Mouse (Mus musculus) heart, adult 9 months (tissue): ENCODE data around the gene Kcnn4.

ENCODE experiments used
- DNase-seq, 2 experiments: peaks; one replicate each; pipeline ENCODE4 v3.0.0; 2022; ENCODE audit warnings: low spot score in 2 of 2

Gene Kcnn4

DNA sequence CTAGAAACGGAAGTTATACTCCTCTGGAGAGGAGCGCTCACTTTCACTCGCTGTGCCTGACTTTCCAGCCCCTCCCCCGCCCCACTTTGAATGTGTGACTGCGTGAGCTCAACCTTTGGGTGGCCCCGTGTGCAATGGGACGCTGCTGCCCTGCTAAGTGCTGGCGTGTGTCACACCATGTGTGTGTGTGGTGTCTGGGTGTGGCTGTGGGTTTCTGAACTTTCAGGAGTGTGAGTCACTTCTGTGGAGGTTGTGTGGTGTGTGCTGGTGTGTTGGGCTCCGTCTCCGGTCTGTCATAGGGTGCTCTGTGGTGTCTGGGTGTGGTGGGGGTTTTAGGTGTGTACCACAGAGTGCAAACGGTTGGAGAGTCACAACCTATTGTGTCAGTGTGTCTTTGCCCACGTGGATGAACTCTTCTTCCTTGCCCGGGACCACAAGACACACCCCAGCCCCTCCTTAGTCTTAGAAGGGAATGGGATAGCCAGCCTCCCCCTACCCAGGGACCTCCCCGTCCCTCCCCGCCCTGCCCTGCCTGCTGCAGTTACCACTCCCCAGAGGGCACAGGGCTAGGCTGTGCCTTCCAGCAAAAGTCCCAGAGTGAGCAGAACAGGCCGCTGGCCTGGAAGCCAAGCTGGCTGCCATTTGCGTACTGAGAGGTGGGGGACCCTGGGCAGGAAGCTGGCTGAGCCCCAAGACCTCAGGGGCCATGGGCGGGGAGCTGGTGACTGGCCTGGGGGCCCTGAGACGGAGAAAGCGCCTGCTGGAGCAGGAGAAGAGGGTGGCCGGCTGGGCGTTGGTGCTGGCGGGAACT, at the start of gene Kcnn4:
Kcnn4 (plus strand) TSS at position 533 of the 811 bp plus-strand sequence.
- no peak for DNase-seq

DNA sequence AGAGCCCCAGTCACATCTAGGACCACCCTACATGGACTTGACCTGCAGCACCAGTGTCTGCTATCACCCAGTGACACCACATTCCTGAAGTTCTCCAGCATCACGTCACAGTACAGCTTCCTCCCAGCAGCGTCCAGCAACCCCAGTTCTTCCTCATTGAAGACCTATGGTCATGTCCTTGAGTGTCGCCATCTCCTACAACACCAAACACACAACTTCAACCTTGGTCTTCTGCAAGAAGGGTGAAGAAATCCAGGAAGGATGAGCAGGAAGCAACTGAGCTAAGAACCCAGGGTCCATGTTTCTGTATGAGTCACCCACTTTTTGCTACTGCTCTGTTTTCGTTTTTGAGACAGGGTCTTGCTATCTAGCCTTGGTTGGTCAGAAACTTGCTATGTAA, 47.5 kb upstream of the Kcnn4 start:
- no peak for DNase-seq

DNA sequence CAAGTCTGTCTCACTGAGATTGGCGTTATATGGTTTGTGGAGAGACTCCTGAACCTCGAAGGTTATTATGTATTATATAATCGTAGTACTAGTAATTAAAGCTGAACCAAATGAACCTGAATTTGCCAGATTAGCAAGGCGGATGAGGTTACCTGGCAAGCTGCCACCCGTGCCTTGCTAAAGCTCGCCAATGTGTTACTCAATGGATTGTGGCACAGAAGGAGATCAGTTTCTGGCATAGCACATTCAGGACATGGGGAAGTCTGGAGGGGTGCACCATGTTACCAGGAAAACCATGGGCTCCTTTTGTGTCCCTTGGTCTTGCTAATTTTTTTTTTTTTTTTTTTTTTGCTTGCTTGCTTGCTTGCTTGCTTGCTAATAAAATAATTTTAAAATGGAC, 44.9 kb upstream of the Kcnn4 start:
- DNase-seq = no peak

DNA sequence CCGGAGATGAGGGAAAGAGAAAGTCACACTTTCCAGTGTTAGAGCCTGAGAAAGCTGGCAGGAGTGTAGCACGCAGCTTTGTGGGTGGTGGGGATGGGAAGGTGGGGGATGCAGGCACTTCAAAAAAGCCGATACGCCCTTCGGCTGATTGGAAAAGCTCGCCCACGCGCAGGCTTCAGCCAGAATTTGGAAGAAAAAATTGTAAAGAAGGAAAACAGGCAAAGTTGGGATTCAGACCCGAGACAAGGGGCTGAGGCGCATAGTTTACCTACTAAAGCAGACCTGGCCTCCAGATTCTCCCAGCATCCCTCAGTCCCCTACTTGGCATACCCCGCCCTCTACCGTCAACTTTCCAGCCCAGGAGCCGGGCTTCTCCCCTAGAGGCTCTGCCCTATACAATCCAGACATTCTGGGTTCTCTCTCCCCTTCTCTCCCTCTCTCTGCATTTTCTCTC, 44.4 kb upstream of the Kcnn4 start:
- DNase-seq = no peak

DNA sequence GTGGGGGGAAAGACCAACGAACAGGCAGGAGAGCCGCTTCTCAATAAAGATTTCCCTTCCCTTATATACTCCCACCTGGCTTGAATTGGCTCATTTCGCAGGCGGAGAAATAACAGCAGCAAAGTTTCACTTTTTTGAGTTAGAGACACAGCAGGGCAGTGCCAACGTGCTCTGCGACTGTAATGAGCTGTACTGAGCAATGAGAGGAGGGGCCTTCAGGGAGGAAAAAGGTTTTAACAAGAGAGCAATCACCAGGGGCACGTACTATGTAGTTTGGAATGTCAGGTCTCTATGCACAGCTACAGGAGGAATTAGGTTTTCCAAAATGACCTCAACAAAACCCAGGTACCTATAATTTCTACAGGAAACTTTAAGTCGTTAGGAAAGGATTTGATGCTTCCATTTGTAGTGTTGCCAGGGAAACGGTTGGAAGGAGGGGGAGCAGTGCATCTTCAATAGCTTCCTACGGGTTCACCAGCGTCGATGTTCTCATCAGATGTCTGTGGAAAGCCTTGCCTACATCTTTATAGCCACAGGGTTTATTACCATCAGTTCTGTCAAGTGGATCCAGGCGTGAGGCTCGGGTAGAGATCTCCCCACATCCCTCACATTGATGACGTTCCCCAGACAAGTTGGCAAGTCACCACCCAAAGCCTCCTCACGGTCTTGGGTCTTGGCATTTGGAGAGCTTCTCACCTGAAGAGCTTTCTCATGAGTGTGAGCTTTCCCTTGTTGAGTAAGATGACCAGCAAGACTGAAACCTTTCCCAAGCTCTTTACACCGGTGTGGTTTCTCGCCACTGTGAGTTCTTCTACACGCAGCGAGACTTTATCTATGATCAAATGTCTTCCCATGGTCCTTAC, 43.6 kb upstream of the Kcnn4 start:
- no peak for DNase-seq

DNA sequence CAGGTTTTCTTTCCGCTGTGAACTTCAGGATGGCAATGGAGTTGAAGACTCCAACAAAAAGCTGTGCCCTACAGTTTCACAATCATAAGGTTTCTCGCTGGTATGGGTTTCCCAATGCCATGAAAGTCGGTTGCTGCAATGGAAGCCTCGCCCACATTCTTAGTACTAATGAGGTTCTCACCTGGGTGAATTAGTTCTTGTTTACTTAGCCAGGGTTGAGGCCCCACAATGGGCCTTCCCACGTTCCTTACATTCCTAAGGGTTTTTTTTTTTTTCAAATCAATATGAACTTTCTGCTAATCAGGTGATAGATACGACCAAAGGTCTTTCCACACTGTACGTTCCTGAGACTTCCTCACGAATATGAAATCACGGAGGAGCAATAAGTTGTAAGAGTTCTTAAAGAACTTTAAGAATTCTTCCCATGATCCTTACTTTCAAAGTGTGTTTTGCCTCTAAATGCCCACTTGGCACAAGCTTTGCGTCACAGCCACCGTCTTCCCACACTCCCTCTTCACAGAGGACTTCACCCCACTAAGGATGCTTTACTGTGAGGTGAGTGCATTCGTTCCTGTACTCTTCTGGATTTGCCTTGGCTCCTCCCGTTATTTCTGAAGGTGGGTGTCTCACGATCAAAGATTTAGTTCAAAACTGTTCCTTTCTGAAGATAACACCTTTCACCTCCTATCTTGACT, 42.6 kb upstream of the Kcnn4 start:
- no peak for DNase-seq

DNA sequence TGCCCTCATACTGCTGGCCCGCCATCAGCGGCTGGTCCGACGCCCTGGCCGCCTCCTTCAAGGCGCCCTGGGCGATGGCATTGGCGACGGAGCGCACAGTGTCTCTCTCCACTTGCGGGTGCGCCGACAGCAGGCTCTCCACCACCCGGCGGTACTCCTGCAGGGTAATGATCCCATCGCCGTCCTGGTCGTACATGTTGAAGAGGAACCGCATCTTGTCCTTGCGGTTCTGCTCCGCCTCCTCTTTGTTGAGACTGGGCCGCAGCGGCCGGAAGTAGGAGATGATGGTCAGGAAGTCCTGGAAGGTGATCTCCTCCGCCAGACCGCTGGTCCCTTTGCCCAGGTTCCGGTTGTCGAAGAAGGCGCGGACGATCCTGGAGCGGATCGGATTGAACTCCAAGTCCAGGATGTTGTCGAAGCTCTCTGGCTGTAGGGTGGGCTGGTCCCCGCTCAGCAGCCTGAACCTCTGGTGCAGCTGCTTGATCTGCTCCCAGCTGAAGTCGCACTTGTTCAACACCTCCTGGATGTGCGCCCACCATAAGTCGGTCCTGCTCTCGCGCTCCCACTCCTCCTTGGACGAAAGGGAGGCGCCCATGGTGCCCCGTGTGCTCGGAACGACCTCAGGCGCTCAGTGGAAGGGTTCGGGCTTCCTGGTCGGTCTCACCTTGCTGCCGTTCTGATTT, 36.6 kb upstream of the Kcnn4 start, which contains the start of gene Tescl:
Tescl (minus strand) TSS at position 633 of the 683 bp plus-strand sequence.
- DNase-seq = no peak

DNA sequence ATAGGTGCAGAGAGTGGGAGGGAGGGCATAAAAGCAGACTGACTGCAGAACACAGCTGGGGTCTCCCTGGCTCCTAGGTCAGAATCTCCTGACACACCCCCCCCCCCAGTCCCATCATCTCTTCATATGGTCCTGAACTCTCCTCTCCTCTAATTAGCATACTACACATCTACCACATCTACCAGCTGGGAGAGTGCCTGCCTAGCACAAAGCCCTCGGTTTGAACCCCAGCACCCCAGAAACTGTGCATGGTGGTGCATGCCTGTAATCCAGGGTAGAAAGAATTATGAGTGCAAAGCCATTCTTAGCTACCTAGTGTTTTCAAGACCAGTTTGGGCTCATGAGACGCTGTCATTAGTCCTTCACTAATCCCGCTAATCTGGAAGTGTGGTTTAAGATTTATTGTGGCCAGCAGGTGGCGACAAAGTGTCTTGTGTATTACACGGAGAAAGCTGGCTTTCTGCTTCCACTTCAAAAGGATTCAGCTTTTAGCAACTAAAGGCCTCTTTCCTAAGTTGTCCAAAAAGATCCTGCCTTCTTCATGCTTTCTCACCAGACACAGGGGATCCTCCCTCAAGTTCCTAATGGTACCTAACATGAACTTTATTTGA, 34.3 kb upstream of the Kcnn4 start:
- DNase-seq = peak in 1 of 2 experiments; percentile 48

DNA sequence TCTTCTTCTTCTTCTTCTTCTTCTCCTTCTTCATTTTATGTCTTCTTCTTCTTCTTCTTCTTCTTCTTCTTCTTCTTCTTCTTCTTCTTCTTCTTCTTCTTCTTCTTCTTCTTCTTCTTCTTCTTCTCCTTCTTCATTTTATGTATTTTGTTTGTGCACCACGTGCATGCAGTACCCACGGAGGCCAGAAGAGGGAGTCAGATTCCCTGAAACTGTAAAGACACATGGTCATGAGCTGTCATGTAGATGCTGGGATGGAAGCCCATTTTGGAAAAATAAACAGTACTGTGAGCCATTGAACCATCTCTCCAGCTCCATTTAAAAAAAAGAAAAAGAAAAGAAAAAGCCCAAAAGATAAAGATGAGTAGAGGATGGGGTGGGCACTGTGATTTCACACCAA, 31.8 kb upstream of the Kcnn4 start:
- DNase-seq = no peak

DNA sequence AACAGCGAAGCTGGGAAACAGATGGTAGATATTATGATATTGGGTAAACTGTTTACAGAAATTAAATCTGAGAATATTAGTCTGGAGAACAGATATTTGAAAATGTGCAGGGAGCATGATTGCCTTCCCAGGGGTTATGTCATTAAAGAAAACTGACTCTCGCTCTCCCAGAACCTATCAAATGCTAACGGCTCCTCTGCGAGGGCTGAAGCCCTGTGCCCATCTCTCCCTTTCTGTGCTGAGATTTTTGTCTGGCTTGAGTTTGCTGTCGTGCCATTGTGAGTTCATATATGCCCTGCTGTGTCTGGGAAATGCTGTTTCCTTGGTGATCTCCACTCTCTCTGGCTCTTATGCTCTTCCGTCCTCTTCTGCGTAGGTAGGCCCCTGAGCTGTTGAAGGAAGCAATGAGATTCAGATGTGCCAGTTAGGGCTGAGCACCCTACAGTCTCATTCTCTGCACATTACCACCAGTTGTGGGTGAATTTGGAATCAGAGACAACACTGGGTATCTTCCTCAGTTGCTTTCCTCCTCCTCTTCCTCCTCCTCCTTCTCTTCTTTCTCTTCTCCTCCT, 26.3 kb upstream of the Kcnn4 start:
- DNase-seq = no peak

DNA sequence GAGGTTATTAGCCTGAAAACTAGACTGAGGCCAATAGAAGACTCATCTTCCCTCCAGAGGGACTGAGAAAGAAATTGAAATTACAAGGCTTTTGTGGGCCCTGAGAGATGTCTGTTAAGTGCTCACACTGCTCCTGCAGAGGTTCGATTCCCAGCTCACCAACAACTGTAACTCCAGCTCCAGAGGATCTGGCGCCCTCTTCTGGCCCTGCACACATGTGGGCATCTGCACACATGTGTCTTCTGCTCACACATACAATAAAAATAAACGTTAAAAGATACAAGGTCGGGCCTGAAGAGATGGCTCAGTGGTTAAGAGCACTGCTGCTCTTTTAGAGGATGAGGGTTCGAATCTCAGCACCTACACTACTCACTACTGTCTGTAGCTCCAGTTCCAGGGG, 23.6 kb upstream of the Kcnn4 start:
- no peak for DNase-seq

DNA sequence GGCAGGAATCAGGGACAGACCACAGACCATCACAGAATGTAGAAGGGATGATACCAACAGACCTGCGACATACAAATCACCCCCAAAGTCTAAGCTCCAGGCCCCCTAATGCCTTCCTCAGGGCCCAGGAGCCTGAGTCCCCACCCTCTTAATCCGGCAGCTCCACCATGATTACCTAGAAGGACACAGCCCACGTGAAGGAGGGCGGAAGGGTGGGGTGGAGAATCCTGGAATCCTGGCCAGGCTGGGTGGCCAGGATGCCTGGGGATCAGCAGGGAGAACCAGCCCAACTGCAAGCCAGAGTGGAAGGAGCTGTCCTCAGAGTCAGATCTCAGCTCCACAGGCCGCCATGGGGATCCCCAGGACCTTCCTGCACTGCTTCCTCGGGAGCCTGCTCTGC, 21.2 kb upstream of the Kcnn4 start, which contains the start of gene Lypd5:
Lypd5 (plus strand) TSS at position 301 of the 400 bp plus-strand sequence.
- DNase-seq = no peak

DNA sequence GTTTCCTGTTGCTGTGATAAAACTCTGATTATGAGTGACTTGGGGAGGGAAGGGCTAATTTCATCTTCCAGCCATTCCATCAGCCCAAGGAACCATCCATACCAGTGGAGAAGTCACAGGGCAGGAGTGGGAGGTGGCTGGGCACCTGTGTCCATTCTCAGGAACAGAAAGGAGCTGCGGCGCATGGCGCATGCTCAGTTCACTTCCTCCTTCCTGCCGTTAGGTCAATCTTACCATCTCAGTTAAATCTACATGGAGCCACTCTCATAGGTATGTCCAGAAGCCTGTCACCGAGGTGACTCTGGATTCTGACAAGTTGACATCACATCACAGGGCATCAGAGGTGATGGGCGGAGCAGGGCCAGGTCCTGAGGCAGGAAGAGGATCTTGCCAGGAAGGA, 14.4 kb upstream of the Kcnn4 start:
- no peak for DNase-seq

DNA sequence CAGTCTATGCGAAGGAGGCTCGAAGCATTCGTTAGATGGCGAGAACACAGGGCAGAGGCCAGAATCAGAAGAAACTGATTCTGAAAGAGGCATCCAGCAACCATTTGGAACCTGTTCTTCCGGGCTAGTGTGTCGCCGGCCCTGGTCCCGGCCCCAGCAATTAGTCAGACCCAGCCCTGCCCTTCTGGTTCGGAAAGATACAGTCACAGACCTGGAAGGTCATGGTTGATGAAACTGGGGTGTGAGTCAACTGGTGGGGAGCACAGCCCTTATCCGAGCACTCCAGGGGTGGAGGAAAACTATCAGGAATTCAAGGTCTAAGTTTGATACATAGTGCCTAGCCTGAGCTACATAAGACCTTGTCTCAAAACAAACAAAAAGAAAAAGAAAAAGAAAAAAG, 14.0 kb upstream of the Kcnn4 start:
- DNase-seq = no peak

DNA sequence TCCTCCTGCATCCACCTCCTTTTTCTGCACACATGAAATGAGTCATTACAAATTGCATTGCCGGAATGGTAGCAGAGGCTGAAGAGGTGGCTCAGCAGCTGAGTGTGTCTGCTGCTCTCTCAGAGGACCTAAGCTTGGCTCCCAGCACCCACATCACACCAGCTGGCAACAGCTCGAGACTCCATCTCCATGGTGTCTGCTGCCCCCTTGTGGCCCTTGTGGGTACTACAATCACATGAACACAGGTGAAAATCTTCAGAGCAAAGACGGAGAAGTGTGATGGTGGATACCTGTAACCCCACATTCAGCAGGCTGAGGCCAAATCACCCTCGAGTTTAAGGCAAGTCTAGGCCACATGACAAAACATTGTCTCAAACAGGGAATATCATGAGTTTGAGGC, 12.2 kb upstream of the Kcnn4 start:
- no peak for DNase-seq

DNA sequence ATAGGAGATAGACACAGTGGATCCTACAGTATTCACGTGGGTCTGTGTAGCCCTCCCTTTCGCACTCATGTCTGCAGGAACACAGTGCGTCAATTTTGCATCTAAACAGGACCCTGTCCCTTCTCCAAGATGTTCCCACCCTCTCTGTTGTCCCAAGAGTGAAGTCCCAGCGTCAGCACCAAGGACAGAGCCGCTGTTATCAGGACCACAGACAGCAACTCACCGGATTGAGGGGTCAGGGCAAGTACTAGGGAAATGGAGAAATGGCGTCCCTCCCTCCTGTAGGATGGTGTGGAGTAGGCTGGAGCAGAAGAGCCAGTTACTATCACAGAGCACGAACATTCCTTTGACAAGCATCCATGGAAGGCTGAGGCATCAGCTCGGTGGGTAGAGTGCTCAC, 10.8 kb upstream of the Kcnn4 start:
- no peak for DNase-seq

DNA sequence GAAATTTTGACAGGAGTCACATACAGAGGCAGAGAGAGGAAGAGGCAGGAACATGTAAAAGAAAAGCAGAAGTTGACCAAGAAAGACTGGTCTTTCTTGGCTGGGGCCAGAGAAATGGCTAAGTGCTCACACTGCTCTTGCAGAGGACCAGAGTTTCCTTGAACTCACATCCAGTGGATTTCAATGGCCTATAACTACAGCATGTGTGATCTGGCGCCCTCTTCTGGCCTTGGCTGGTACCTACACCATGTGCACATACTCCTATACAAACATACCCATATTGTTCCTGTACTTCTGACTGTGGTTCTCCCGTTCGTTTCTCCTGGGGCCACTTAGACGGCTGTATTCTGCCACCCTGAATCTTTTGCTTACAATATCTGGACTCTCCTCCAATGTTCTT, 9.1 kb upstream of the Kcnn4 start:
- no peak for DNase-seq

DNA sequence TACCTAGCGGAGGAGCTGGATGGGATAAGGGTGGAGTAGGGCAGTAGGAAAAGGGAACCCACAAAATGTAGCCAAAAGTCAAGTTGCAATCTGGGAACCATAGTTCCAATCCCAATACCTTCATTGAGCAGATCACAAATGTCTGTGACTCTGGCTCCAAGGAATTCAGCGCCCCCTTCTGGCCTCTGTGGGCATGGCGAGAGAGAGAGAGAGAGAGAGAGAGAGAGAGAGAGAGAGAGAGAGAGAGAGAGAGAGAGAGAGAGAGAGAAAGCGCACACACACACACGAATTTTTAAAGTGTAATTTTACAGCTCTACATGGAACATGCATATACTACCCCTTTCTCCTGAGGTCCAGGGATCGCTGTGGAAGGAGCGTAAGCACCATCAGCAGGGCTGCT, 6.8 kb upstream of the Kcnn4 start:
- DNase-seq = no peak

DNA sequence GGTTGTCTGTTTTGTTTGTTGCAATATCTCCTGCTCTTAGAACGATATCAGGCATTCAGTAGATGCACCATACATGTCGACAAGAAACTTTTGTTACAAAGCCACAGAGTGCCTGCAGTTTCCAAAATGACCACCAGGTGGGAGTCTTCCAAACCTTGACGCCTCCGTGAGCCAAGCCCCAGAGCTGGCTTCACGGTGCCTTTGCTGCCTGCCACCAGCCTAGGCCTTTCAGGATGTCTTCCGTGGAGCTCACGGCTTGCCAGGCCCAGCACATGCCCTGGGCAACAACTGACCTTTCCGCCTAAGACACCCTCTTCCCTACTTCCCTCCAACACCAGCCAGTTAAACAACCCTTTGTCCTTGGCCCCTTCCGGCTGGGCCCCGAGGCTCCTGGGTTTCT, 5.2 kb upstream of the Kcnn4 start:
- DNase-seq = peak; percentile 25 to 72

DNA sequence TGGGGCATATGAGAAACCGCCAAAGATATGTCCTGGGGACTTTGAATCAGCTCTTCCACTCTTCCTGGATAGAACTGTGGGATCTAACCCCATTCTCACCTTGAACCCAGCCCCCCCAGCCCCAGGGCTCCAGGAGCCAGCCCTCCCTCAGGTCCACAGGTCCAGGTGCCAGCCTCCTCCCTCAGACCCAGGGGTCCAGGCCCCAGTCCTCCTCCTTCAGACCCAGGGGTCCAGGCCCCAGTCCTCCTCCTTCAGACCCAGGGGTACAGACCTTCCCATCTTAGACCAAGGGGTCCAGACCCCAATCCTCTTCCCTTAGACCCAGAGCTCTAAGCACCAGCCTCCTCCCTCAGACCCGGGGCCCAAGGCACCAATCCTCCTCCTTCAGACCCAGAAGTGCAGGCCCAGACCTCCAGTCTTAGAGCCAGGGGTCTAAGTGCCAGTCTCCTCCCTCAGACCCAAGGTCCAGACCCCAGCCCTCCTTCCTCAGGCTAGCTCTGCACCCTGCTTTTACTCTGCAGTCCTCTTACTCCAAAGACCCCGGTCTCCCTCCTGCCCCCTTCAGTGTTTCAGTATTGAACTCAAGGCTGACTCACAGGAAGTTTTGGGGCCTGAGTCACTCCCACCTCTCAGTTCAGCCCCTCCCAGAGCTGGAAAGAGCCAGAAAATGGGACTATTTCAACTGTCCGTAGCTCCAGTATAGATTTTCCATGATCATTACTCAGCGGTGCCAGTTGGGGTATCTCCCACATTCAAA, 4.6 kb upstream of the Kcnn4 start:
- DNase-seq = no peak
